Mouse (Mus musculus) kidney, adult 9 months (tissue): ENCODE data around the gene Rnf123.
A peak's percentile ranks its signal among the peaks of the same experiment; 100 is the strongest.

Experiments
- DNase-seq: peaks from one replicate; pipeline ENCODE4 v3.0.0; 2022

Rnf123 gene

GRCm38 (mm10) chr9:108099619-108100018 lies 16.5 kb upstream of the Rnf123 start:
- no peak for DNase-seq

DNA sequence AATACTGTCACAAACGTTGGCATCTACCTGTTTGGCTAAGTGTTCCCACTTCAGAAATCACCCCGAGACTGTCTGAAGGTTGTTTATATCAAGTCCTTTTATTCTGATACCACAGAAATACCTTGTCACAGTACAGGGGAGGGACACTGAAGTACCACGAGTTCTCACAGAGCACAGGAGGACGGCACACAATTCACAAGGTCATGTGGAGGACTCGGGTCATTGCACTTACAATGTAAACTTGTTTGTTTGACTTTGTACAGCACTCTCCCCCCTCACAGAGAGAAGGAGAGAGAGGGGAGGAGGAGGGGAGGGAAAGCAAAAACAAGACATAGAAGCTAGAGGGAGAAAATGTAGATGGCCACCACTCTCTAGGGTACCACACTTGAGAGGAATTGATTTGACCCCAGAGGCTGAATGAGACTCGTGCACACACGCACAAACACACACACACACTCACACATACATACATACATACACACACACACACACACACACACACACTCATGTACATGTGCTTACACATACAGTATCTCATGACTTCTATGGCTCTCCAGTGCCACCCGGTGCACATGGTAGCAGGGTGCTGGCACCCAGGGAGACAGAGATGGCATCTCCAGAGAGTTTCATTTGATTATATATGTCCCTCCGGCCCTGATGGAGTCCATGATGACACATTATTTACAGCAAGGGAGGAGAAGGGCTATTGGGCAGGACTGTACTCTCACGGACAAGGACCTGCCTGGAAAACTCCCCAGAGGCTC lies 13.0 kb upstream of the Rnf123 start:
- no peak for DNase-seq

- peak; percentile 80 for DNase-seq
These were observed 12.4 kb upstream of the Rnf123 start for GRCm38 (mm10) chr9:108095518-108095917.

DNA sequence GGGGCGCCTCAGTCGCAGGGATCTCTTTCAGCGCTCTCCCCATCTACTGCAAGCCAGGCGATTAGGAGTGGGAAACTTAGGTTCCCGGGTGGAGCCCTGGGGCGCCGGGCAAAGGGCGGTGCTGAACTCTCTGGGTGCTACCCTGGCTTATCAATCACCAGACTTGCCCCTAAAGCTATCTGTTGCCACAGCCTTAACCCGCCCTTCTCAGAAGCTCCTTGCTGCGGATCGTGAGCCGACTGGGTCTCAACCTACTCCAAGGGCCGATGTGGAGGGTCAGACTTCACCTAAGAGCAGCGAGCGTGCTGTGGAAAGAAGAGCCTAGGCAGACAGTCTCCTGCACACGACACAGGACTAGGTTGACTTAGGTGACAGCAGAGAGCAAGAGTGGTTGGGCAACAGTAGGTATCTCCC lies 11.9 kb upstream of the Rnf123 start:
- DNase-seq, result peak; percentile 59

- peak; percentile 98 for DNase-seq
These were observed 11.2 kb upstream of the Rnf123 start, which contains the start of gene Apeh for GRCm38 (mm10) chr9:108094184-108094941. Apeh (minus strand) TSS chr9:108094606.

- no peak for DNase-seq
These were observed 10.4 kb upstream of the Rnf123 start for GRCm38 (mm10) chr9:108093586-108093985.

GRCm38 (mm10) chr9:108090611-108091120 lies 7.5 kb upstream of the Rnf123 start:
- peak; percentile 90 for DNase-seq

DNA sequence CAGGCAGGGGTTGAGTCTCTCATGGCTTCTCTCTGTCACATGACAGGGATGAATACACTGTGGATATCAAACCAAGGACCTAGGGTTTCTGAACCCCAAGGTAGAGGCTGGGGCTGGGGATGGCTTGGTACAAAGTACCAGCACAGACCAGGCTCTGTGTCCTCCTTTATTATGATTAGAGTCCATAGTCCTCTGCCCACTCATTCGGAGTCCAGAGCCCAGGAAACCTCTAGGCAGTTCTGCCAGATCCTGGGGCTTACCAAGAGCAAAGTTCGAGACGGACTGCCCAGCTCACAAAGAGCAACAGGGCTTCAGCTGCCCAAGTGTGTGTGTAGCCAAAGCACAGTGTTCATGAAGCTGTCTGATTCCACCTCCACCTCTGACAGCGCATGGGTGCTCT lies 2.1 kb upstream of the Rnf123 start:
- peak; percentile 81 for DNase-seq

DNA sequence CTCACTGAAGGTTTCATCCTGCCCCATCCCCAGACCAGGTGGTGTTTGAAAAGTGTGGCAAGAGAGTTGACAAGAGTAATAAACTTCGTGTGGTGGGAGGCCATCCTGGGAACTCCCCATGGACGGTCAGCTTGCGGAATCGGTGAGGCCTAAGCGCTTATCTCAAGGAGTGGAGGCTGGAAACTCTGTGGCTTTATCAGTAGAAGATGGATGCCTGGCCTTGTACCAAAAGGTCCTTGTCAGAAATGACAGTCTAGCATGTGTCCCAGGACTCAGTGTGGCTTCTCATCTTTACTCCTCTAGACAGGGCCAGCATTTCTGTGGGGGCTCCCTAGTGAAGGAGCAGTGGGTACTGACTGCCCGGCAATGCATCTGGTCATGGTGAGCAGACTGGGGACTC lies 415 bp upstream of the Rnf123 start:
- DNase-seq, result no peak

GRCm38 (mm10) chr9:108082549-108082948 lies 597 bp downstream of the Rnf123 start:
- no peak for DNase-seq

- no peak for DNase-seq
These were observed 3.0 kb downstream of the Rnf123 start, which contains the start of gene Mst1 for GRCm38 (mm10) chr9:108080168-108080567. Mst1 (plus strand) TSS chr9:108080436.

DNA sequence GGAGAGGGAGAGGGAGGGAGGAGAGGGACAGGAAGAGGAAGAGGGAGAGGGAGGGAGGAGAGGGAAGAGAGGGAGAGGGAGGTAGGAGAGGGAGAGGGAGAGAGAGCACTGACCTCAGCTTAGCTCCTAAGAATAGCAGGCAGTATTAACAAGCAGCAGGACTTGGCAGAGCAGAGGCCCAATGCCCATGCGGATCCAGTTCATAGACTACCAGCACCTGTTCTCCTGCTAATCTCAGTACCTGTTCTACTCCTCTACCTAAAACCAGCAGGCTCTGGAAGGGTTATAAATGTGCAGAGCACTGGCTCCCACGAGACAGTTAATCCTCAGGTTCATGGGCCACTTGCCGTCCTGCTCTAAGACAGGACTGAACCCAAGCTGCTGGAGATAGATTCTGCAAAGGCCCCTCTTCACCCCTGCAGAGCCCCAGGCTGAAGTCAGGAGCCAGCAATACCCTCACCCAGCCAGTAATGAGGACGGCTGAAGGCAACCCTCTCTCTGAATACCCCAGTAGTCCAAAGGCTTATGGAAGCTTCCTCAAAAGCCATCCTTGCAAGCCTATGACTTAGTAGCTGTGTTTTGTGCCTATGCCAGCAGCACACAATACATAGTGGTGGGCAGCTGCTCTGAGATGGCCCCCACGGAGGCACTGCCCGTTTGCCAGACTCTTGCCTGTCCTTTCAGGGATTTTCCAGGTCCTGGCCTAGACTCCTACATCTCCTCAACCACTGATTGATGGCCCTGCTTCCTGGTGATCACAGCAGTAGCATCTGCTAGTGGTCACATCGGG lies 9.8 kb downstream of the Rnf123 start:
- no peak for DNase-seq

DNA sequence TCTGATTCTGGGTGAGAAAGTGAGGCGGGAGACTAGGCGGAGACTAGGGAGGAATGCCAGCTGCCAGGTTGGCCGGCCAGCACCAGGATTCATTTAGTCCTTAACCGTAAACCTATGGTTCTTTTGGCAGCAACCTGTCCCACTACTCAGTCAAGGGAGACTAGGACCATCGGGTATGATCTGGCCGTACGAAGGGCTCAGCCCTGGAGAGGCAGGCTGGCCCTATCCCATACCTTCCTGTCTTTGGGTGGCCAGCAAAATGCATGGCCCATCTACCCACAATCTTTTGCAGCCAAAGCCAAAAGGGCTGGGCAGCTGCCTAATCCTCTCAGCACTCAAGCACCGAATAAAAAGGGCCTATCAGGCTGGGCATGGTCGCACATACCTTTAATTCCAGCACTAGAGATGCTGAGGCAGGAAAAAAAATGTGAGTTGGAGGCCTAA lies 10.6 kb downstream of the Rnf123 start:
- DNase-seq, result no peak

DNA sequence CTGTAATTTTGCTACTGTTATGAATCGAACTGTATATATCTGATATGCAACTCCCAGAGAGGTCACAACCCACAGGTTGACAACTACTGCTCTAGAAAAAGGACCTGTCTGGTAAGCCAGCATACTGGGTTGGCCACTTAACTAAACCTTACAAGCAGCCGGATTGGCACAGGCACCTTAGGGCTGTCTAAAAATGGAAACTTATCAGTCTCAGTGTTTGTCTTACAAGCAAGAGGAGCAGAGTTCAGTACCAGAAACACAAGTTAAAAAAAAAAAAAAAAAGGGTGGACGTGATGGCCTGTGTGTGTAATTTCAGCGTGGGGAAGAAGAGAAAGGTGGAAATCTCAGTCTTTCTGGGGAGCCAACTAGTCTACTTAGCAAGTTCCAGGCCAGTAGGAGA lies 11.3 kb downstream of the Rnf123 start:
- DNase-seq, result no peak

- DNase-seq, result no peak
These were observed 13.6 kb downstream of the Rnf123 start for GRCm38 (mm10) chr9:108069529-108069928.

- no peak for DNase-seq
These were observed 14.1 kb downstream of the Rnf123 start for GRCm38 (mm10) chr9:108069007-108069406.

DNA sequence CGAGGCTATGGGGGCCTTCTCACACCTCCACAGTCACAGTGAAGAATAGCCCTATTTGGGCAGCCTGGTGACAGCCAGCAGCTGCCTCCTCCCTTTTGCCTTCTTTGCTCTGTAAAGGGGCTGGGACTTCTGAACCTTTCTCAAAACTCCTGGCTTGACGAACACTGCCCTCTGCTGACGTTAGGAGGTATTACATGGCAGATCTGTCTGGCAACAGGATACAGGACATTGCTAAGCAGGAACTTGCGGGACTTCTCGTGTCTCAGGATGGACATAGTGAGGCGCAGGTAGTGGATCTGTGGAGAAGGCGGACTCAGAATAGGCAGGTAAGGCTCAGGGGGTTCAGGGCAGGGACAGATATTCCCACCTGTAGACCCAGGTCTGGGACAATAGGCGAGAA lies 15.2 kb downstream of the Rnf123 start:
- peak; percentile 90 for DNase-seq

- no peak for DNase-seq
These were observed 15.9 kb downstream of the Rnf123 start for GRCm38 (mm10) chr9:108067199-108067598.

DNA sequence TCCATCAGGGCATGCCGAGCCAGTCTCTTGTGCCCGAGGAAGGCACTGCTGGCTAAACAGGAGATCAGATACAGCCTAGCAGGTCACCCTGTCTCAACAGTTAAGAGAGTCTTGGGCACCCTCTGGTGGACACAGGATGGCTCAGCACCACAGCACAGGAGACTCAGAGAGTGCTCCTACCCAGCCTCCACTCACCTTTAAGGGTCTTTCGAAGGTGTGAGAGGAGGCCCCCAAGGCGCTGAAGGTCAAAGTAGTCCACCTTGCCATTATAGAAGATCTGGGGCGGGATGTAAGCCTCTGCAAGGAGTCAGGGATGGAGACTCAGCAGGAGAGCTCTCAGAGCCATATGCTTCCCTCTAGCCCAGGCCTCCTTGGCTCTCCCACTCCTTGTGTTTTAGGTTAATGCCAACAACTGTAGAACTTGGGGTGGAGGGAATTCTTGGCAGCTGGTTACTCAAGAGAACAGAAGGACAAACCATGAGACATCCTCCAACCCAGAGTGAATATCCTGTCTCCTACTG lies 17.6 kb downstream of the Rnf123 start:
- peak; percentile 61 for DNase-seq

- no peak for DNase-seq
These were observed 19.8 kb downstream of the Rnf123 start for GRCm38 (mm10) chr9:108063361-108063760.

DNA sequence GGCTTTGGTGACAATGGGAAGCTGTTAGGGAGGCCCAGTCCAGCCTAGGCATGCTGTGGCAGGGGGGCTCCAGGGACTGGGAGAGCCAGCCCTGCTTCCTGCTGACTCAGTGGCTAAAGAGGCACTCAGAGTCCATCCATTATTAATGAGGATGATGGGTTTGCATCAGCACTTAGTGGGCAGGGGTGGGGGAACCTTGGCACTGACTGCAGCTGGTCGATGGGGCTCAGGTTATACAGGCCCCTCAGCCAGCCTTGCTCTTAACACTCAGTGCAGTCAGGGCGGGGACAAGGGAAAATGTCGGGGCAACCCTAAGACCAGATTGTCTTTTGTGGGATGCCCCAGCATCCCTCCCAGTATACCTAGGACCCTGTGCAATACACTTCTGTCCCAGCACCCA lies 21.0 kb downstream of the Rnf123 start:
- DNase-seq, result no peak

DNA sequence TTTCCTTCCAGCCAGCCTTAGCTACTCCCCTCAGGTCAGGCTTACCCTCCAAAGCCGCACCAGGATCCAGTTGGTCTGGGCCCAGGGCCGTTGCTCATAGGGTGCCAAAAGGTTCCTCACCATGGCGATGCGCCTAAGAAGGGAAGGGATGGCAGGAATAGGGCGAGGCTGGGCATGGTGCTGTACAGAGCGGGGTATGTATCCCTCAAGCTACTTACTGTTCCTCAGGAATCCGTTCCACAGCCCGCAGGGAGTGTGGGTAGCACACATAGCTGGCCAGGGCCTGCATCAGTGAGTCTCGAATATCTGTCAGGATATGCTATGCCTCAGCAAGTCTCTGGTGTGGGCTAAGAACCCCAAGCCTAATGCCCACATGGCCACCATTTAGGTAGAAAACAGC lies 24.9 kb downstream of the Rnf123 start:
- no peak for DNase-seq

DNA sequence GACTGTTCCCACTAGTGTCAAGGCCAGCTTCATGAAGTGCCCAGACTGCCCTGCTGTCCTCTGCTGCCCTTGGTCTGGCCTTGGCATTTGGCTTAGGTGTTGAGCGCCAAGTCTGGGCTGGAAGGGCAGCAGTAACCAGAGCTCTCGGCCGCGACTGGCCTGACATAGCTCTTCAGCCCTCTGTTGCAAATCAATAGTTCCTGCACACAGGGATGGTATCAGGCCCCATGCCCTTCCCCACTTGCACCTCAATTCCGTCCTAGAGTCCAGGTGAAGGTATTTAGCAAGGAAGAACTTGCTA lies 25.9 kb downstream of the Rnf123 start:
- no peak for DNase-seq
